Mouse (Mus musculus): Measurements from ENCODE around the gene Slc38a9.

GRCm38 (mm10) chr13:112736407-112736806 lies 75.9 kb downstream of the Slc38a9 start:
- no peak for TF ChIP-seq POLR2A (IDR thresholded peaks at IDR 0.05; ENCODE audit: low read depth, low read length)
- TF ChIP-seq CTCF (IDR thresholded peaks at IDR 0.05; ENCODE audit: borderline replicate concordance, insufficient read depth, low read length): no peak
